Mouse (Mus musculus): ENCODE results near the gene Olfr1283. TPM values are rescaled to one million over a fixed set of nuclear protein-coding genes. Genes with fewer than 3 reads are reported as not detected.
"Not testable (repeated sequence)": the region's sequence is repeated elsewhere in the genome, so short reads cannot be mapped to it uniquely, and the experiment has no call there.

The Olfr1283 gene
- not detected in 2 replicates for polyA plus RNA-seq (2015; fragmentation: Nextera tagmentation; extraction: Ambion mirVana)

DNA sequence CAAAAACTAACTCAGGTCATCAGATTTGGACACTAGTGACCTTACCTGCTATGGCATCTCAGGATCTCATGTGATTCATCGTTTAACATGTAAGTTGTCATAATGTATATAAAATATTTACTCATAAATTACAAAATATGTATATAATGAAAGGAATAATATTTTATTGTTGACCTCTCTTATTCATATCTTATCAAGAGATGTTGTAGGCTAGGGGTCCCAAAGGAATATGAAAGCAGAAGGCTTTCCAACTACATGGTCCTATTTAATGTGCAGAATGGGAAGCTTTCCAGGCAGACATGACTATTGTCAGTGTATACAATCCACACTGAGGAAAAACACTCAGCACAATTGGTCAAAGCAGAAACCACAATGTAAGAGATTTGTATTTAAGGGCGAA lies at the start of gene Olfr1283:
Gene Olfr1283 (plus strand): TSS at position 301 of the 400 bp plus-strand sequence.
- H3K4me2 ChIP-seq (replicated peaks): no peak within 1 kb of the TSS
- no peaks in the 10 kb centered on the region for H3K36me3 ChIP-seq
- no peak for ATAC-seq (replicated peaks)
- 87% methylated on average over 2 of the region's 2 CpGs for WGBS
- H3K4me1 ChIP-seq: no peaks in the 10 kb centered on the region
- H3K9me3 ChIP-seq: no peaks in the 10 kb centered on the region
- H3K4me3 ChIP-seq: no peak within 1 kb of the TSS
- no peak within 1 kb of the TSS for H3K9ac ChIP-seq (replicated peaks)
- no peaks in the 10 kb centered on the region for H3K27me3 ChIP-seq
- H3K27ac ChIP-seq (replicated peaks): no peak within 1 kb of the TSS

- Histone ChIP-seq H3K27ac (replicated peaks) (no peak within 1 kb of the TSS), H3K9me3 (no peaks in the 10 kb centered on the region), H3K4me2 (replicated peaks) (no peak within 1 kb of the TSS), H3K4me3 (no peak within 1 kb of the TSS), H3K9ac (replicated peaks) (no peak within 1 kb of the TSS), H3K4me1 (no peaks in the 10 kb centered on the region), H3K36me3 (no peaks in the 10 kb centered on the region), H3K27me3 (no peaks in the 10 kb centered on the region)
- WGBS: 84% methylated on average over 2 of the region's 2 CpGs
- ATAC-seq (replicated peaks): no peak
Observed at GRCm38 (mm10) chr2:111326220-111326619, 40.4 kb upstream of the Olfr1283 start, which contains the start of gene Olfr1281. TSS of gene Olfr1281 (plus strand) at chr2:111326520.

DNA sequence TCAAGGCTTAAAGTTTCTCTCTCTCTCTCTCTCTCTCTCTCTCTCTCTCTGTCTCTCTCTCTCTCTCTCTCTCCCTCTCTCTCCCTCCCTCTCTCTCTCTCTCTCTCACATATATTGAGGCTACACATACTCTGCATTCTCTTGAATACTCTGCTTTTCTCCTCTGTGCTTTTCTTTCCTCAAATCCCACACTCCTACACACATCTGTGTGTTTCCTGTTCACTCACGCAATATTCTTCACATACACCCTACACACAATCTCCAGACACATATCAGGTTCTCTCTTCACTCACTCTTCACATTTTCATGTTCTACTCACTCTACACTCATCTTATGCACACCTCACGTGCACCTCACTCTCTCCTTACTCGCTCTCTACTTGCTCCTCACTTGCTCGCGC lies 32.9 kb upstream of the Olfr1283 start:
- H3K4me2 ChIP-seq (replicated peaks); H3K27ac ChIP-seq (replicated peaks); H3K36me3 ChIP-seq; ATAC-seq (replicated peaks); H3K9me3 ChIP-seq; H3K4me3 ChIP-seq; H3K27me3 ChIP-seq; H3K4me1 ChIP-seq; H3K9ac ChIP-seq (replicated peaks): not testable (repeated sequence)
- WGBS: 88% methylated on average over 5 of the region's 5 CpGs

GRCm38 (mm10) chr2:111335976-111336375 lies 30.6 kb upstream of the Olfr1283 start, which contains the start of gene Olfr1282:
TSS of gene Olfr1282 (minus strand) at chr2:111336076.
- H3K36me3 ChIP-seq: no peaks in the 10 kb centered on the region
- WGBS: 72% methylated on average over 2 of the region's 2 CpGs
- ATAC-seq (replicated peaks): no peak
- no peaks in the 10 kb centered on the region for H3K27me3 ChIP-seq
- H3K9me3 ChIP-seq: no peaks in the 10 kb centered on the region
- no peak within 1 kb of the TSS for H3K4me3 ChIP-seq
- H3K9ac ChIP-seq (replicated peaks): no peak within 1 kb of the TSS
- H3K4me1 ChIP-seq: no peaks in the 10 kb centered on the region
- no peak within 1 kb of the TSS for H3K27ac ChIP-seq (replicated peaks)
- H3K4me2 ChIP-seq (replicated peaks): no peak within 1 kb of the TSS

DNA sequence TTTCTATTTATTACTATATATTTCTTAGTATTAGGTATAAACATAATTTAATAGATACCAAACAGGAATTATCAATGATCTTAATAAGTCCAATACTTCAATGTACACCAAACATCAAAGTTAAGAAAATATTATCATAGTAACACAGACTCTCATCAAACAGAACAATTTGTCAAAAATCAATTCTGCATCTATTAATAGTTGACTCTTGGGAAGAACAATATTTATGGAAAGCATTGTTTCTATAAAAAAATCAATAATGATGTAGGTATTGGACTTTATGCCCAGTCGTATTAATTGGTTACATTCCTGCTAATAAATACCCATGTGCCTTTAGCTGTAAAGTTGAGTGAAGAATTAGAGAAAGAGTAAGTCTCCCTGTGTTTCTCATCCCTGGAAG lies 8.6 kb downstream of the Olfr1283 start, which contains the start of gene Olfr1284:
Gene Olfr1284 (plus strand): TSS at position 301 of the 400 bp plus-strand sequence.
- Histone ChIP-seq H3K9ac (replicated peaks) (no peak within 1 kb of the TSS), H3K36me3 (no peaks in the 10 kb centered on the region)

More for the DNA sequence above, 8.6 kb downstream of the Olfr1283 start, which contains the start of gene Olfr1284:
- Histone ChIP-seq H3K4me1 (no peaks in the 10 kb centered on the region), H3K27ac (replicated peaks) (no peak within 1 kb of the TSS), H3K27me3 (no peaks in the 10 kb centered on the region), H3K4me3 (no peak within 1 kb of the TSS), H3K4me2 (replicated peaks) (no peak within 1 kb of the TSS), H3K9me3 (no peaks in the 10 kb centered on the region)
- WGBS: 100% methylated on average over 1 of the region's 1 CpGs
- no peak for ATAC-seq (replicated peaks)

Other genes with a start within 250 kb of the Olfr1283 start
- not detected in 2 replicates for gene Gm15130, start 213.9 kb upstream of the Olfr1283 start, polyA plus RNA-seq (2015; fragmentation: Nextera tagmentation; extraction: Ambion mirVana)
- not detected in 2 replicates for gene 4930430A15Rik, start 137.2 kb upstream of the Olfr1283 start, polyA plus RNA-seq (2015; fragmentation: Nextera tagmentation; extraction: Ambion mirVana)
- gene Olfr1275, start 131.5 kb upstream of the Olfr1283 start, polyA plus RNA-seq (2015; fragmentation: Nextera tagmentation; extraction: Ambion mirVana): not detected in 2 replicates
- not detected in 2 replicates for gene Olfr1276, start 112.3 kb upstream of the Olfr1283 start, polyA plus RNA-seq (2015; fragmentation: Nextera tagmentation; extraction: Ambion mirVana)
- gene Olfr1277, start 92.7 kb upstream of the Olfr1283 start, polyA plus RNA-seq (2015; fragmentation: Nextera tagmentation; extraction: Ambion mirVana): not detected in 2 replicates
- gene Olfr1278, start 76.7 kb upstream of the Olfr1283 start, polyA plus RNA-seq (2015; fragmentation: Nextera tagmentation; extraction: Ambion mirVana): not detected in 2 replicates
- gene Olfr1279, start 66.2 kb upstream of the Olfr1283 start, polyA plus RNA-seq (2015; fragmentation: Nextera tagmentation; extraction: Ambion mirVana): not detected in 2 replicates
- not detected in 2 replicates for gene Olfr1280, start 52.8 kb upstream of the Olfr1283 start, polyA plus RNA-seq (2015; fragmentation: Nextera tagmentation; extraction: Ambion mirVana)
- gene Olfr1281, start 40.3 kb upstream of the Olfr1283 start, polyA plus RNA-seq (2015; fragmentation: Nextera tagmentation; extraction: Ambion mirVana): not detected in 2 replicates
- not detected in 2 replicates for gene Olfr1282, start 30.7 kb upstream of the Olfr1283 start, polyA plus RNA-seq (2015; fragmentation: Nextera tagmentation; extraction: Ambion mirVana)
- not detected in 2 replicates for gene Olfr1284, start 8.7 kb downstream of the Olfr1283 start, polyA plus RNA-seq (2015; fragmentation: Nextera tagmentation; extraction: Ambion mirVana)
- not detected in 2 replicates for gene Olfr1286, start 56.3 kb downstream of the Olfr1283 start, polyA plus RNA-seq (2015; fragmentation: Nextera tagmentation; extraction: Ambion mirVana)
- gene Olfr1287, start 82.4 kb downstream of the Olfr1283 start, polyA plus RNA-seq (2015; fragmentation: Nextera tagmentation; extraction: Ambion mirVana): not detected in 2 replicates
- gene Olfr1288, start 107.3 kb downstream of the Olfr1283 start, polyA plus RNA-seq (2015; fragmentation: Nextera tagmentation; extraction: Ambion mirVana): not detected in 2 replicates
- gene Olfr1289, start 114.0 kb downstream of the Olfr1283 start, polyA plus RNA-seq (2015; fragmentation: Nextera tagmentation; extraction: Ambion mirVana): not detected in 2 replicates
- gene Olfr1290, start 127.0 kb downstream of the Olfr1283 start, polyA plus RNA-seq (2015; fragmentation: Nextera tagmentation; extraction: Ambion mirVana): not detected in 2 replicates
- gene Olfr1291-ps1, start 130.4 kb downstream of the Olfr1283 start, polyA plus RNA-seq (2015; fragmentation: Nextera tagmentation; extraction: Ambion mirVana): not detected in 2 replicates
- gene Olfr1293-ps, start 158.4 kb downstream of the Olfr1283 start, polyA plus RNA-seq (2015; fragmentation: Nextera tagmentation; extraction: Ambion mirVana): not detected in 2 replicates
- not detected in 2 replicates for gene Olfr1294, start 173.5 kb downstream of the Olfr1283 start, polyA plus RNA-seq (2015; fragmentation: Nextera tagmentation; extraction: Ambion mirVana)
- not detected in 2 replicates for gene Olfr1295, start 202.9 kb downstream of the Olfr1283 start, polyA plus RNA-seq (2015; fragmentation: Nextera tagmentation; extraction: Ambion mirVana)

Measured in forebrain, embryonic 15.5 days (tissue).